Mouse (Mus musculus): ENCODE measurements at regions not wholly inside any gene's neighbourhood (a gene's known extent, or its start where the extent isn't known, plus 50 kb on each side); places are given as distances from the start of the nearest gene placed in this dataset.

DNA sequence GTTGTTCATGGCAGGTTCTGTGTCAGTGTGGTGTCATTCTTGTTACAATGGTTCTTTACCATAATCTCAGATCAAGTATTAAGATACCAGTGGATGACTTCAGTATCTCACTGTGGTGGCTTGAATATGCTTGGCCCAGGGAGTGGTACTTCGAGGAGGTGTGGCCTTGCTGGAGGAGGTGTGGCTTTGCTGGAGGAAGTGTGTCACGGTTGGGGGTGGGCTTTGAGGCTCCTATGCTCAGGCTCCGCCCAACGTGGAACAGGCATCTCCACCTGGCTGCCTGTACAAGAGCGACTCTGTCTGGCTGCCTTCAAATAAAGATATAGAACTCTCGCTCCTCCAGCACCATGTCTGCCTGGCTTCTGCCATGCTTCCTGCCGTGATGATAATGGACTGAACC lies 63.6 kb downstream of the Cd2 start:
- DNase-seq: no peak

DNA sequence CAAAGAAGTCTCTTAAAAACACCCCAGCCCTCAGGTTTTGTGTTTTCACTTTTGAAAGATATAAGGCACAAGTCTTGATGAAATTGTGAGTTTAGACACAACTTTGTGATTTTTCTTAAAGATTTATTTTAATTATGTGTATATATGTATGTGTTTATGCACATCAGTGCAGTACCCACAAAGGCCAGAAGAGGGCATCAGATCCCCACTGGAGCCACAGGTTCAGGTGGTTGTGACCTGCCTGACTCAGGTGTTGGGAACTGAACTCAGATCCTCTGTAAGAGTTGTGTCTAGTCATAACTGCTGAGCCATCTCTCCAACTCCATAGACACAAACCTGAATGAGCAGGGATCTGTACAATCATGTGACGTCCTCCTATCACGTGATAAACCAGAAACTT lies 67.8 kb downstream of the Cd2 start:
- no peak for DNase-seq

DNA sequence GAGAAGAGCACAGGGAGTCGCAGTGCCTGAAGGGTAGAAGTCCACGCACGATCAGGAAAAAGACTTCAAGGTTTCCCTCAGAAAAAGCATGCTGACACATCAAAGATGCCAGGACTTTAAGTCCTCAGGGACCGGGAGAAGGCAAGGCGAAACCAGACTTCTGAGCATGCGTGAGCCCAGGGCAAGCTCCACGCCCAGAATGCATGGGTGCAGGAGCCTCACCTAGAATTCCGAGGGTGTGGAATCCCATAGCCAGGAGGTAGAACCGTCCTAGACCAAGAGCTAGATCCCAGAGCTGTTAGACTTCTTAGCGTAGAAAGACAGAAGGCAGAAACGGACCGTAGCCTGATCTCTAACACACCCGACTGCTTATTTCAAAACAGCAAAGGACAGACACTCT lies 71.0 kb downstream of the Cd2 start:
- no peak for DNase-seq

DNA sequence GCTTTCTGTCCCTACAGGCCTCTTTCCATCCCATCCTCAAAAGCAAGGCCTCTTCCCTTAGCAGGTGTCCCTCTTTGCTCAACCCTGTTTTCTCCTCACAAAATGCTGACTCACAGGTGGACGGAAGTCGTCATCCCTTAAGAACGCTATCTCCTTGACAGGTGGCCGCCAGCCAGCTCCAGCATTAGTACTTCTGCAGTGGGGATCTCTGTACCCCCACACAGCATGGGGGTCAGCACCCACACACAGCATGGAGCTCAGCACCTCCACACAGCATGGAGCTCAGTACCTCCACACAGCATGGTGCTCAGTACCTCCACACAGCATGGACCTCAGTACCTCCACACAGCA lies 74.6 kb downstream of the Cd2 start:
- DNase-seq: no peak

- peak; percentile 49 for DNase-seq
These were observed 75.1 kb downstream of the Cd2 start for GRCm38 (mm10) chr3:101212403-101213211.

DNA sequence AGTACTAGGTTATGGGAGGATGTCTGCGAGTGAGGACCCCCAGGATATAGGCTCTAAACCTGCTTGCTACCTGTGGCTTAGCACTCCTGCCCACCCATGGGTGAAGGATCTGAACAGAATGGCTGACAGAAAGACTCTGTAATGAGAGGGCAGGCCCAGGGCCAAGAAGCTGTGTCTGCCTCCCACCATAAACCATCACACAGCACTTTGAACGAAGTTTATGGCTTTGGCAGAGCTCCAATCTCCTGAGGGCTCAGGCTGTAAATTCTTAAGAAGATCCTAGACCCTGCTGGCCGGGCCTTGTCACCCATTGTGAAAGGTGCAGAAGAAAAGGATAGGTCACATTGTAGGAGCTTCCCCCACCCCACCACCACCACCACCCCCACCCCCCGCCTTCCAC lies 75.8 kb downstream of the Cd2 start:
- DNase-seq: peak; percentile 26

GRCm38 (mm10) chr3:101209546-101209945 lies 78.2 kb downstream of the Cd2 start:
- no peak for DNase-seq

DNA sequence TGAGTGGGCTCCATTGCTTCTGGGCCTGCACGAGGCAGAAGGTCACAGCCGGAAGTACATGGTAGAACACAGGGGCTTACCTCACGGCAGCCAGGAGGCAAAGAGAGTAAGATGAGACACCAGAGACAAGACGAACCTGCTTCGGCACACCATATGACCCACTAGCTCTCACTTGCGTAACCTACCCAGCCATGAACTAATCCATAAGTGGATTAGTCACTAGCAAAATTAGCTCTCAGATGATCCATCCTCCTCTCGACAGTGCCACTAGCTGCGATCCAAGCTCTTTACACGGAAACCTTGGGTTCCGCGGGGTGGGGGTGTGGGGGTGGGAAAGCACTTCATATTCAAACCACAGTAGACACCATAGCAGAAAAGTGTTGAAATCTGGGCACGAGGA lies 79.0 kb downstream of the Cd2 start:
- no peak for DNase-seq

GRCm38 (mm10) chr3:101206172-101206571 lies 81.6 kb downstream of the Cd2 start:
- DNase-seq: peak; percentile 46

- no peak for DNase-seq
These were observed 84.6 kb upstream of the Ptgfrn start for GRCm38 (mm10) chr3:101194725-101195124.

DNA sequence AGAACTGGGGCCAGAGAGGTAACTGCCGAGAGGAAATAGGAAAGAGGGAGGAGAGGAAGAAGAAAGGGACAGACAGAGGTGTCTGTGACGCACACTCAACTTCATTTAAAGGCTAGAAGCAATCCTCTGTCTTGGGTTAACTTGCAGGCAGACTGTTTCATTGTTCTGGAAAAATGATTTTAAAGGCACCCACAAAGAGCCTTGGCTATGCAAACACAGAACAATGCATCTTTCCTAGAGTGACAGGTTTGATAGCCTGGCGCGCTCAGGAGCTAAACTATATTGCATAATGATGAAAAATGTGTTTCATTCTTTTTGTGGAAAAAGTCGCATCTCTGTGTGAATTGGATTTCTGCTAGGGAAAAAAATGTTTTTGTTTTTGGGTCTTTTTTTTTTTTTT lies 84.2 kb upstream of the Ptgfrn start:
- DNase-seq: no peak

DNA sequence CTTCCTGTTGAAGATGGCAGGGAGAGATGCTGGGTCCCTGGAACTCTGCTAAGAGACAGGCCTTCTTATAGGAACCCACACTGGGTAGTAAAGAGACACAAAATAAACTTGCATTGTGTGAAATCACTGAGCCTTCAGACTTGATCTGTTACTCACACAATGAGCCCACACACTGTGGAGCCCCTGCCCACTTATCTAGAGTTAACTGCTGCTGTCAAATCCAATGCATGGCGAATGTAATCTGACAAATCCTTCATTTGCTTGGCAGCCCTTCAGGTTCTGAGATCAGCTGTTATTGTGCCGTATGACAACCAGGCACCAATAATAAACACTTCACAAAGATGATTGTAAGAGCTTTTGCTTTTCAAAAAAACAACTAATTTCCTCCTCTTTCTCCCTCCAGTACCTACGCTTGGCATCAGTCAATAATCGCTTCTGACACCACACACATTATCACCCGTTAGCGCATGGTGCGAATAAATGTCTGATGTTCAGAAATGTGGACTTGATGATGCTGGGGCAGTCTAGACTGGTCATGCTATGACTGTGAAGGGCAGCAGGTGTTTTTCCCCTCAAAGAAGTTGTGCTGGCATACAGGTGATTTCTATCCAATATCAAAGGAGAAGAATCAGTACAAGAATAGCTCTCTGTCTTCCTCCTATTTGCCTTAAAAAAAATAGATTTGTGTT lies 81.4 kb upstream of the Ptgfrn start:
- no peak for DNase-seq

DNA sequence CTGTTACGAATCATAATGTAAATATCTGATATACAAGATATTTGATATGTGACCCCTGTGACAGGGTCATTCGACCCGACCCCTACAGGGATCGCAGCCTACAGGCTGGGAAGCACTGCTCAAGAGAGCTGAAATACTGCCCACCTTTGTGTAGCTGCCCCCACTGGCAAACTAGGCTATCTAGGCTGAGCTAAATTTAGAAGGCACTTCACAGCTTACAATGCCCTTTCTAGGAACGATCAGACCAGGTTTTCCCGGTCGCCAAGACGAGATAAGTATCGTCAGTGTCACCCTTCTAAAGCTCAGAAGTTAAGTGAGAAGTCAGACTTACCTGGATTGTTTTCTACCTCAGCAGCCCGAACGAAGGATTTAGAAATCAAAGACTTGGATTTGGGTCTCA lies 71.9 kb upstream of the Ptgfrn start:
- DNase-seq: no peak

DNA sequence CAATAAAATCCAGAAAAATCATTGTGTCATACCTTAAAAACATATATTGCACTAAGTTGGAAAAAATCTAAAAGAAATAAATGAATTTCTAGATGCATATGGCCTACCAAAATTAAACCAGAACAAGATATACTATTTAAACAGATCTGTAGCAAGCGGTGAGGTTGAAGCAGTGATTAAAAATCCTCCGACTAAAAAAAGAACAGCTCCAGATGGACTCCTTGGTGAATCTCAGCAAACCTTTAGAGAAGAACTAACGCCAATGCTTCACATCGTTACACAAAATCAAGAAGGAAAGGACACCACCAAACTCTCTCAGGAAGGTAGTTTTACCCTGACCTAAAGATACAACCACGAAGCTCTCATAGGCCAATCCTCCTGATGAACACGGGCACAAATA lies 63.9 kb upstream of the Ptgfrn start:
- DNase-seq: no peak

GRCm38 (mm10) chr3:101170037-101171019 lies 60.2 kb upstream of the Ptgfrn start:
- DNase-seq: no peak

DNA sequence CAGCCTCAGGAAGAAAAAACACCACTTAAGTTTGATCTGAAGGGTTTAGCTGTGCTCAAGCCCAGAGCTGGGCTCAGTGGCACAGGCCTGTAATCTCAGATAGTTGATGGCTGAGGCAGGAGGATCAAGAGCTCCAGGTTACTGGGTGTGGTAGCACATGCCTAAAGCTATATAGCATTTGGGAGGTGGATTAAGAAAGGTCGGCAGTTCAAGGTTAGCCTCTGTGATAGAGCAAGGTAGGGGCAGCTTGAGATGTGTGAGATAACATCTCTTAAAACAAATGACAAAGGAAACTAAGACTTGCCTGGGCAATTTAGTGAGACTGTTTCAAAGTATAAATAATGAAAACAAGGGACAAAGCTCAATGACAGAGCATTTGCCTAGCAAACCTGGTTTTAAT lies 56.9 kb upstream of the Ptgfrn start:
- no peak for DNase-seq

DNA sequence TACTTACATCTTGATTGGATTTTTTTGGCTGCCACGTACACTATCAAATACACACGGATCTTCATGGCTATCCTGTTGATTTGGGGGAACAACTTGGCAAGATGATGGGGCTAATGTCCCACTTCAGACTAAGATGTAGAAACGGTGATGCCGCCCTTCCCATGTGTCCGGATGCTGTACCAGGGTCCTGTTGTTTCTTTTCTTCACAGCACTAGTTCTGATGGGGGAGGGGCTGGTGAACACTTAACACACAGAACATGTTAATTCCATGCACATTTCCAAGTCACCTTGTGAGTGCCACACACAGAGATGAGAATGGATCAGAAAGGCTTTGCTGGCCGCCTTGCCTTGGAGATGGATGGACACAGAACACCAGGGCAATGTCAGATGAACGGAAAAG lies 56.5 kb upstream of the Ptgfrn start:
- DNase-seq: no peak

DNA sequence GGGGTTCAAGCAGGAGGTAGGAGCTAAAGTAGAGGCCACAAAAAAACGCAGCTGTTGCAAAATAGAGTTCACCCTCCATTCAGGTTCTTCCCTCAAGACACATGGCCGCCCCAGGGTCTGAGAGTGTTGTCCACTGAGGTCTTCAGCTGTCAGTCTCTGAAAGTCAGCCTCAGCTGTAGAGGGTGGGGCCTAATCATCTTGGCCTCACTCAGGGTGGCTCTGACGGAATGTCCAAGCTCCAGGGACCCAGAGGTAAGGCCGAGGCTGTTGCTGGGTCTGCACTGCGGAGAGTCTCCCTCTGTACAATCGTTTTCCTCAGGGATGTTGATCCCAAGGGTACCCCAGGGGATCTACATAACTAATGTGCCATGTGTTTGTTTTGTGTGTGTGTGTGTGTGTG lies 55.2 kb upstream of the Ptgfrn start:
- DNase-seq: no peak

- no peak for DNase-seq
These were observed 54.7 kb upstream of the Ptgfrn start for GRCm38 (mm10) chr3:101164771-101165170.

- no peak for DNase-seq
These were observed 53.9 kb upstream of the Ptgfrn start for GRCm38 (mm10) chr3:101163991-101164434.

GRCm38 (mm10) chr3:101163160-101163990 lies 53.3 kb upstream of the Ptgfrn start:
- DNase-seq: peak; percentile 20
